Mouse (Mus musculus) lung, embryonic 15.5 days (tissue): Measurements from ENCODE around the gene Nodal. TPM values are rescaled to one million over a fixed set of nuclear protein-coding genes. Genes with fewer than 3 reads are reported as not detected.
"Not testable (repeated sequence)": the region's sequence is repeated elsewhere in the genome, so short reads cannot be mapped to it uniquely, and the experiment has no call there.

Experiments
- ATAC-seq: fragments of 200-750 bp; cut with Nextera tagmentation; 2 replicates; pipeline ENCODE4 v1.8.0; 2017; ENCODE audit warnings: moderate number of reproducible peaks, borderline replicate concordance; ENCODE audit not compliant: low FRiP score, low TSS enrichment; ENCODE audit errors: extremely low read depth
- H3K27ac ChIP-seq: fragments of 300-500 bp; sonication (generic); 2 replicates; pipeline ENCODE4 v1.5.1; 2015; ENCODE audit warnings: moderate library complexity, mild to moderate bottlenecking, inconsistent platforms
- H3K27me3 ChIP-seq: fragments of 300-500 bp; sonication (generic); 2 replicates; pipeline ENCODE4 v1.6.1; 2015; ENCODE audit warnings: inconsistent platforms
- H3K36me3 ChIP-seq: fragments of 300-500 bp; sonication (generic); 2 replicates; pipeline ENCODE4 v1.6.1; 2015; ENCODE audit warnings: inconsistent platforms
- H3K4me1 ChIP-seq: fragments of 300-500 bp; sonication (generic); 2 replicates; pipeline ENCODE4 v1.6.1; 2015; ENCODE audit warnings: inconsistent platforms
- H3K4me2 ChIP-seq: fragments of 300-500 bp; sonication (generic); 2 replicates; pipeline ENCODE4 v1.6.1; 2015; ENCODE audit warnings: inconsistent platforms, mild to moderate bottlenecking, moderate library complexity
- H3K4me3 ChIP-seq: fragments of 300-500 bp; sonication (generic); 2 replicates; pipeline ENCODE4 v1.5.1; 2015; ENCODE audit warnings: mild to moderate bottlenecking, inconsistent platforms
- H3K9ac ChIP-seq: fragments of 300-500 bp; sonication (generic); 2 replicates; pipeline ENCODE4 v1.6.1; 2015; ENCODE audit warnings: inconsistent platforms
- H3K9me3 ChIP-seq: fragments of 300-500 bp; sonication (generic); 2 replicates; pipeline ENCODE4 v1.6.1; 2016; ENCODE audit warnings: inconsistent platforms
- WGBS: fragments of 180-500 bp; shearing (Covaris S2); methylation state at CpG from one replicate; pipeline ENCODE4 v1.1.7; 2015; 5-methylcytosine and 5-hydroxymethylcytosine counted together
- polyA plus RNA-seq: library from polyadenylated mRNA; unstranded; fragments of >200 nt; fragmentation: Nextera tagmentation; extraction: Ambion mirVana; gene quantifications from 2 replicates; pipeline ENCODE4 v1.2.1, GENCODE M21; 2015

The Nodal gene
- polyA plus RNA-seq, 1 experiment from 2014 or later, result 0.09 TPM

DNA sequence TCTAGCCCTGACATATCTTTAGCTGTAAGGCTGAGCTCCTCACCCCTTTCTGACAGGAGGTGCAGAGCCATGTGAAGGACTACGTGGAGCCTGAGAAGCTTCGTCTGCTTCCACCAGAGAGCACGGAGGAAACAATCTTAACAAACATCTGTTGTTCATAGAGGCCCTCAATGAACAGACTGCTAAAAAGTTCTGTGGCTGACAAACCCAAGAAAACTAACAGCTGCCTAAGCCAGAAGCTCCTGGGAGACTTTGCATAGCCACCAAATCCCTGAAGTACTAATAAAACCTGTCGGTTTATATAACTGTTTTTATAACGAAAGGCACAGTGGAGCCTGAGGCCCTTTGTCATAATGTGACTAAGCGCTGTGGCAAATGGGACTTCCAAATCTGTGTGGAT, 25.7 kb downstream of the Nodal start:
- no peak overlapping the region for H3K4me2 ChIP-seq
- ATAC-seq, result no peak
- 55% methylated on average over 6 of the region's 6 CpGs for WGBS
- H3K4me3 ChIP-seq, result no peak overlapping the region
- H3K9ac ChIP-seq, result no peak overlapping the region
- H3K27ac ChIP-seq, result no peak overlapping the region
- H3K4me1 ChIP-seq, result peaks cover 46% of the 10 kb centered on the region
- H3K9me3 ChIP-seq, result no peaks in the 10 kb centered on the region
- peaks cover 5% of the 10 kb centered on the region; the same call in 1 of the 2 replicates for H3K36me3 ChIP-seq
- no peaks in the 10 kb centered on the region for H3K27me3 ChIP-seq

DNA sequence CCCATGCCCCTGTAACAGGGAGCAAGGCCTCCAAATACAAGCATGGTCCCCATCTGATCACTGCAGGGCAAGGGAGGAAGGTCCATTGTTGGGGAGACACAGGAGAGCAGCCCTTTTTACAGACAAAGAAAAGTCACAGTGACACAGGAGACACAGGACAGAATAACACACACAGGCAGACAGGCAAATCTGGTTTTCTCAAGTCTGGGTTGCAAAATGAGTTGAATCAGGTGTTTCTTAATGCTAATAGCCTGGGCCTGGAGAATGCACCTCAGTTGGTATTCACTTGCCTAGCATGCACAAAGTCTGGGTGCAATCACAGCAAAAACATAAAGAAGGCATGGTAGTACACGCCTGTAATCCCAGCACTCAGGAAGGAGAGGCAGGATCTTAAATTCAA, 26.1 kb downstream of the Nodal start:
- Histone ChIP-seq H3K4me2 (no peak overlapping the region), H3K4me1 (peaks cover 49% of the 10 kb centered on the region), H3K27me3 (no peaks in the 10 kb centered on the region), H3K27ac (no peak overlapping the region), H3K9me3 (no peaks in the 10 kb centered on the region), H3K36me3 (peaks cover 5% of the 10 kb centered on the region; the same call in 1 of the 2 replicates), H3K9ac (no peak overlapping the region), H3K4me3 (no peak overlapping the region)
- ATAC-seq, result no peak
- WGBS, result 50% methylated on average over 1 of the region's 1 CpGs

DNA sequence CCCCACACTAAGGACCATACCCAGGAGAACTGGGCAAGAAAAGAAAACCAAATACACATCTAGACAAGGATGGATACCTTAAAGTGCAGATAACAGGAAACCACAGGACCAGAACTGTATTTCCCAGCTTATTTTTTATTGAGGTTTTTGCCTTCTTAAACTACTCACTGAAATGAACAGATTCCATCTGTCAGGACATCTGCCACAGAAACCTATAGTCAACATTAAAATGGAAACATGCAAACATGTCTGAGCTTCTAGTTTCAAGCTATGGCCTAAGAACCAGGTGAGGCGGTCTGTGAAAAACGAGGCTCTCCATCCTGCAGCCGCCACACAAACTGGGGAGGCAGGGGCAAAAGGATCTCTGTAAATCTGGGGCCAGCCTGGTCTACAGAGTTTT, 27.2 kb downstream of the Nodal start:
- Histone ChIP-seq H3K4me3 (no peak overlapping the region), H3K9ac (no peak overlapping the region), H3K9me3 (no peaks in the 10 kb centered on the region), H3K4me1 (peaks cover 57% of the 10 kb centered on the region), H3K36me3 (peaks cover 8% of the 10 kb centered on the region; the same call in 1 of the 2 replicates), H3K27me3 (no peaks in the 10 kb centered on the region), H3K27ac (no peak overlapping the region), H3K4me2 (no peak overlapping the region)
- no peak for ATAC-seq
- WGBS, result 75% methylated on average over 3 of the region's 3 CpGs

DNA sequence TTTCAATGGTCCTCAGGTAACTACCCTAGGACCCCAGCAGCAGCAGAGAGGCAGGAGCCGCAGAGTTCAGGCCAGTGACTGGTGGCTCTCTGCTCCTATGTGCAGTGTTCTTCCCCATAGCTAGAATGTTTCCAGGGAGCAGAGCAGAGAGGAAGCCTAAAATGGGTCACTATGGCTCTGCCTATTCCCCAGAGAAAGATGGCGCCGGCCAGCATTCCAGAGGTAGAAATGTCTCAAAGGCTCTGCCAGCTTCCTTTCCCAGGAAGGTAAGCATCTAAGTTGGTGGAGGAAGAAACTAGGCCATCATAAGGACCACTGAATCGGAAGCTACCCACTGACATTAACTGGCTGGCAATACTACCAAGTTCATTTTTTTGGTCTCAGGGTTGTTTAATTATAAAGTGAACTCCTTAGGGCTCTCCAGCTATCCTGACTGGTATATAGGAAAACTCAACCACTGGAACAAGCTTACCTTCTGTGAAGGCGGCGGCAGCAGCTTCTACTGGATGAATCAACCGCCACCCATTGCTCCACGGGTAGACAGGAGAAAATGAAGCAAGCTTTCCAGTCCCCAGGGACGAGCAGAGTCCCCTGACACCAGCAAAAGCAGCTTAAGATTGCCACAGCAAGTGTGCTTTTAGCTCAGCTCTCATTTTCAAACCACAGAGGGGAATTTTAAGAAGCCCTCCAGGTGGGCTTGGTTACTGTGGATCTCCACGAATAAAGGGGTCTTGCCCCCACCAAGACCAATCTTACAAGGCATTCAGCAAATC, 30.0 kb downstream of the Nodal start:
- no peak for ATAC-seq
- Histone ChIP-seq H3K36me3 (peaks cover 3% of the 10 kb centered on the region; the same call in 1 of the 2 replicates), H3K9ac (no peak overlapping the region), H3K9me3 (no peaks in the 10 kb centered on the region), H3K4me1 (peaks cover 67% of the 10 kb centered on the region), H3K4me2 (no peak overlapping the region), H3K4me3 (no peak overlapping the region), H3K27me3 (no peaks in the 10 kb centered on the region), H3K27ac (no peak overlapping the region)
- 82% methylated on average over 10 of the region's 10 CpGs for WGBS

DNA sequence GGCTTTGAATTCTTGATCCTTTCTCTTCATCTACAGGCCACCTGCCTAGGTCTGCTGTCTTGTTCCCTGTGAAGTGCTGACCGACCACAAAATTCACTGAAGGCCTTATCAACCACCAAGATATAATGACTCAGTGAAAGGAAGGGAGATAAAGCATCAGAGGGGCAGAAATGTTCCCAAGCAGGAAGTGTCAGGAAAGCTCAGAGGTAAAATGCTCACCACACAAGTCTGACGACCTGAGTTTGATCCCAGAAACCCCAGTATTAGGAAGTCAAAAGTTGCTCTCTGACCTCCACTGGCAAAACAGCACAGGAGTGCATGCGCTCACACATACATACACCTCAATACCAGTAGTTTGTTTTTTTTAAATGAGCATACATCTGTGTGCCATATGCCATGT, 31.1 kb downstream of the Nodal start:
- H3K9me3 ChIP-seq, result no peaks in the 10 kb centered on the region
- H3K4me1 ChIP-seq, result peaks cover 60% of the 10 kb centered on the region
- 61% methylated on average over 3 of the region's 3 CpGs for WGBS
- H3K4me2 ChIP-seq, result no peak overlapping the region
- no peak overlapping the region for H3K27ac ChIP-seq
- no peak for ATAC-seq
- peaks cover 3% of the 10 kb centered on the region; the same call in 1 of the 2 replicates for H3K36me3 ChIP-seq
- H3K9ac ChIP-seq, result no peak overlapping the region
- no peaks in the 10 kb centered on the region for H3K27me3 ChIP-seq
- no peak overlapping the region for H3K4me3 ChIP-seq

DNA sequence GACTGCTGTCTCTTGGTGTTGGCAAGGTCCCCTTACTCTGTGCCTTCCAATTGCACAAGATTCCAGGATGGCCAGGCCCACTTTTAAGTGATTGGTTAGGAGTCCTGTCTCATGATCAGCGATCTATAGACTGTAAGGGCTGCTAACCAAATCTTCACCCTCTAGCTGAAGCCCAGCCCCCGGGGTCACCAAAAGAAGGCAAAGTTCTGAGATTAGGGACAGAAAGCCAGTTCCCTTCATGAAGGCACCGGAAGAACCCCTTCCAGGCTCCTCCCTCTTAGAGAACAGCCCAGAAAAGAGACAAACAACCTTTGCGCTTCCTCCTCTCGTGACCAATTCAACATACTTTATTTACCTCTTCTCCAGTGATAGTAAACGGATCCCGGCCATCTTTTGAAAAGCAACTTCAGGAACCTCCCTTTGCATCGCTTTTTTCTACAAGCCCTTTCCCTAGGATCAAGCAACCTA, 33.7 kb downstream of the Nodal start:
- WGBS, result 4% methylated on average over 8 of the region's 8 CpGs
- Histone ChIP-seq H3K4me1 (peaks cover 37% of the 10 kb centered on the region), H3K4me3 (peak overlapping the region; percentile 93), H3K36me3 (peaks cover 3% of the 10 kb centered on the region; the same call in 1 of the 2 replicates), H3K27ac (peak overlapping the region; percentile 79), H3K27me3 (no peaks in the 10 kb centered on the region), H3K9ac (peak overlapping the region; percentile 84), H3K9me3 (no peaks in the 10 kb centered on the region), H3K4me2 (peak overlapping the region; percentile 85)
- ATAC-seq, result peak; percentile 2; the same call in 1 of the 2 replicates

DNA sequence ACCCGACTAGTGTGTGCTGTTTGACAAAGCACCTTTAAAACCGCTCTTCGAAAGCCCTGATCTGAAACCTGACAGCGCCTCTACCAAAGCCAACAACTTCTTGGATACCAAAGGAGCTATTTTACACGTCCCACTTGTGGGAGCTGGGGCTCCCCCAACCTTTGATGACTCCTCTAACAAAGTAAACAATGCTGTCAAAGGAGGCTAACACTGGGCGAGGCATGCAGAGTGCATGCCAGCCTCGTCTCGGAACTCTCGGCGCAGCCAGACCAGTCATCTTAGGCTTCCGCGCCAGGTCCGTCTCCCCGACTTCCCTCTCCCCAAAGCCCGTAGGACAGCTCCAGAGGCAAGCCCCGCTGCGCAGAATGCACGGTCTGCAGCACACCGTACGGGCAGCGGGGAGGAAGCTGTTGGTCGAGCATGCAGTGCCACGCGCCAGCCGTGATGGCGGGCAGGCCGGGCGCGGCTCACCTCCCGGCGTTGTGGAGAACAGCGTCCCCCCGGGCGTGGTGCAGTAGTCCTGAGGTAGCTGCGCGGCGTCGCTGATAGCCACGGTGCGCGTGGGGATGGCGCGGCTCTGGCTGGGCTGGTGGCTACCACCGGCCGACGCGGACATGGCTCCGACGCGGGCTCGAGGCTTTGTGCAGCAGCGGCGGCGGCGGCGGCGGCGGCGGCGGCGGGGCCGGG, 34.3 kb downstream of the Nodal start:
- Histone ChIP-seq H3K4me3 (peak overlapping the region; percentile 93), H3K9ac (peak overlapping the region; percentile 84), H3K4me1 (peaks cover 33% of the 10 kb centered on the region), H3K9me3 (no peaks in the 10 kb centered on the region), H3K27ac (peak overlapping the region; percentile 79), H3K4me2 (peak overlapping the region; percentile 85), H3K27me3 (no peaks in the 10 kb centered on the region), H3K36me3 (peaks cover 3% of the 10 kb centered on the region; the same call in 1 of the 2 replicates)
- under 1% methylated on average over 61 of the region's 62 CpGs for WGBS
- peak; percentile 47 for ATAC-seq

DNA sequence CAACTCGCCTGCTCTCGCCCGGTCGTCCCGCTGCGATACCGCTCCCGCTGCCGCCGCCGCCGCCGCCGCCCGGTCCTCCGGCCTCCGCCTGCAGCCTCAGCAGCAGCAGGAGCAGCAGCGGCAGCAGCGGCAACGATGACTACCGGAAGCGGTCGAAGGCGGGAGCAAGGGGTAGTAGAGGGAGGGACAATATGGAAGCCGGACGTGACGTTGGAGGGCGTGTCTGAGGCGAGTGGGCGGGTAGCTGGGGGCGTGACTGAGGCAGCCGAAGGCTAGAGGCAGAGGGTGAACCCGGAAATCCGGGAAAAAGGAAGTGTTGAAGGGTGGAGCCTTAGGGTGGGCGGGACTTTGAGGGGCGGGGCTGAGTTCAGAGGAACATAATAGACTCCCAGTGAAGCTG, 34.9 kb downstream of the Nodal start, which contains the start of gene Eif4ebp2:
Gene Eif4ebp2, minus strand, starts transcription at position 17 of the 400 bp plus-strand sequence.
- Histone ChIP-seq H3K4me3 (peak within 1 kb of the TSS; percentile 93), H3K4me1 (peaks cover 30% of the 10 kb centered on the region), H3K9ac (peak within 1 kb of the TSS; percentile 84), H3K36me3 (peaks cover 3% of the 10 kb centered on the region; the same call in 1 of the 2 replicates), H3K4me2 (peak within 1 kb of the TSS; percentile 85), H3K27ac (peak within 1 kb of the TSS; percentile 79), H3K27me3 (no peaks in the 10 kb centered on the region), H3K9me3 (no peaks in the 10 kb centered on the region)
- under 1% methylated on average over 35 of the region's 36 CpGs for WGBS
- peak; percentile 99 for ATAC-seq

DNA sequence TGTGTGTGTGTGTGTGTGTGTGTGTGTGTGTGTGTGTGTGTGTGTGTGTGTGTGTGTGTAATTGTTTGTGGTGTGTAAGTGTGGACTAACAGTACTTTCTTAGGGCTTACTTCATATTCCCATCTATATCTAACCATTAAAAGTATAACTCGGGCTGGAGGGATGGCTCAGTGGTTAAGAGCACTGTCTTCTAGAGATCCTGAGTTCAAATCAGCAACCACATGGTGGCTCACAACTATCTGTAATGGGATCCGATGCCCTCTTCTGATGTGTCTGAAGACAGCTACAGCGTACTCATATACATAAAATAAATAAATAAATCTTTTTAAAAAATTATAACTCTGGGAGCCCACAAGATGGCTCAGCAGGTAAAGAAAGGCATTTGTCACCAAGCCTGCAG, 35.4 kb downstream of the Nodal start:
- not testable (repeated sequence) for H3K36me3 ChIP-seq, H3K9ac ChIP-seq, ATAC-seq, H3K4me2 ChIP-seq, H3K27ac ChIP-seq, H3K27me3 ChIP-seq, H3K9me3 ChIP-seq
- Histone ChIP-seq H3K4me3 (0 out of 2 replicates have a peak overlapping the region, but pooled peaks have one; percentile 93), H3K4me1 (peaks cover 24% of the 10 kb centered on the region)
- 68% methylated on average over 3 of the region's 3 CpGs for WGBS

DNA sequence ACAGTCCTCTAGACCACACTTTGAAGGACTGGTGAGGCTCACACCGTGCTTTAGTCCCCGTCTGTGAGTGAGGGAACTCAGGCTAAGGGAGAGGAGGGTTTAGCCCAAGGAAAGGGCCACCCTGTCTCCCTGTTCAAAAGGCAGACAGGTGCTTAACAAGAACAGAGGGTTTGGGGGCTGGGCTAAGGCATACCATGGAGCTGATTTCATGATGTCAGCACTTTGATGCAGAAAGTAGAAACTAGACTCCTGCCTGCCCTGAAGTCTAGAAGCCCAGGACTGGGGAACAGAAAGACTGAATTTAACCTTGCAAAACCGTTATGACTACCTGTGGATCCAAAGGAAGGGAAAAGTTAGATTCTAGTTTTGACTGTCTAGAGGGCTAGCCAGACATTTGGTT, 39.4 kb downstream of the Nodal start:
- no peaks in the 10 kb centered on the region for H3K9me3 ChIP-seq
- H3K4me1 ChIP-seq, result no peaks in the 10 kb centered on the region
- no peak overlapping the region for H3K4me3 ChIP-seq
- no peaks in the 10 kb centered on the region for H3K27me3 ChIP-seq
- H3K4me2 ChIP-seq, result no peak overlapping the region
- WGBS, result 49% methylated on average over 3 of the region's 3 CpGs
- H3K36me3 ChIP-seq, result no peaks in the 10 kb centered on the region
- H3K9ac ChIP-seq, result no peak overlapping the region
- no peak overlapping the region for H3K27ac ChIP-seq
- ATAC-seq, result no peak

DNA sequence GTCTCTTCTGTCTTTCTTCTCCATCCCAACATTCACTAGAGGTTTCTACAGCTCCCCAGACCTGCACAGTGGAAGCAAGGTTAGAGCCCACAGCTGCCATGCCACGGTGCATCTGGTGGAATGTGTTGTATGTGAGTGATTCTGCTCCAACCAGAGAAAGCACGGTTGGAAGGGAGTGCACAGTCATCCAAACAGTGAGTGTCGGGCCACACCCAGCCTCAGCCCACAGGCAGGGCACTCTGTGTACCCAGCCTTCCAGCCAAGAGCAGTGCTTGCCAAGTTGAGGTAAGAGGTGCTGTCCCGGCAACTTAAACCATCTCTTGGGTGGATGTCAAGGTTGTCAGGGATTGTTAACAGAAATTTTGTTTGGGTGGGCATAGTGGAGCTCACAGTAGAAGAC, 47.2 kb downstream of the Nodal start:
- no peak overlapping the region for H3K9ac ChIP-seq
- H3K4me2 ChIP-seq, result no peak overlapping the region
- ATAC-seq, result no peak
- 65% methylated on average over 4 of the region's 4 CpGs for WGBS
- no peaks in the 10 kb centered on the region for H3K4me1 ChIP-seq
- no peak overlapping the region for H3K4me3 ChIP-seq
- no peaks in the 10 kb centered on the region for H3K9me3 ChIP-seq
- no peaks in the 10 kb centered on the region for H3K36me3 ChIP-seq
- no peaks in the 10 kb centered on the region; the same call in 1 of the 2 replicates for H3K27me3 ChIP-seq
- no peak overlapping the region for H3K27ac ChIP-seq

DNA sequence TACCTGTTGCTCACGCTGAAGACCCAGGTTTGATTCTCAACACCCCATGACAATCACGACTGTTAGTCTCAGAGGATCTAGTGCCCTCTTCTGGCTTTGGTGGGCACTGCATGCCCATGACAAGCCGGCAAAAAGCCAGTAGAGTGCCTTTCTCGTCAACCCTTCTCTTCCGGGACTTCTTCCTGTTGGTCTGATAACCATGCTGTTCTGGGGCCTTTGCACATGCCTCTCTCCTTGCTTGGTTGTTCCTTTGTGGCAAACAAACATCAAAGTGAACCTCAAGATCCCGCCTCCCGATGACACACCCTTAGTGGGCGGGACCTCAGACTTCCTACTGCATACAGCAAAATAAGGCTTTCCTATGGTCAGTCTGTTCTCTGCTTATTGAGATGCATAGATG, 48.5 kb downstream of the Nodal start:
- ATAC-seq, result no peak
- H3K9me3 ChIP-seq, result no peaks in the 10 kb centered on the region
- H3K4me2 ChIP-seq, result no peak overlapping the region
- no peak overlapping the region for H3K9ac ChIP-seq
- WGBS, result 67% methylated on average over 8 of the region's 8 CpGs
- H3K36me3 ChIP-seq, result no peaks in the 10 kb centered on the region
- H3K4me1 ChIP-seq, result no peaks in the 10 kb centered on the region
- H3K27ac ChIP-seq, result no peak overlapping the region
- no peaks in the 10 kb centered on the region; the same call in 1 of the 2 replicates for H3K27me3 ChIP-seq
- H3K4me3 ChIP-seq, result no peak overlapping the region
